Mouse (Mus musculus) lung, postnatal 0 days (tissue): Measurements from ENCODE around the gene Cemip2.

Source experiments
- CTCF ChIP-seq: IDR thresholded peaks from 2 replicates; pipeline ENCODE4 v1.5.1; 2016; ENCODE audit warnings: antibody characterized with exemption, mild to moderate bottlenecking
- EP300 ChIP-seq: IDR thresholded peaks from 2 replicates; pipeline ENCODE4 v1.6.1; 2016; ENCODE audit warnings: antibody characterized with exemption, mild to moderate bottlenecking, control low read depth

DNA sequence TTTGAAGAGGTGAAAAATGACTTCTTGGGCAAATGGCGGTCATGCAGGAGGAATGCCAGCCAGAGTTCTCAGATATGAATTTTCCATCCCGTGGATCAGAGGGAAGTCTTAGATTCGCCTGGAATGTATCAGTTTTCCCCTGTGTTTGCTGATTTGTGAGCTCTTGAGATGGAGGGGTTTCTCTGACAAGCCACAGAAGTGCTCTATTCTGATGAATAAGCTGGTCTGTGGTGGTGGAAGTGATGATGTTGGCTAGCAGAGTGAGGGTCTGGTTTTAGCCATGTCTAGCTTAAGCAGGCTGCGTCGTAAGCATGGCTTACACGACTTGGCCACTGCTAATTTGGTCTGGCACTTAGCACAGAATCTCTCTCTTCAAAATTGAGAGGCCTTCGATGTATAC is 56.8 kb downstream of the Cemip2 start:
- TF ChIP-seq CTCF (no peak), EP300 (no peak)
